Mouse (Mus musculus) embryonic facial prominence, embryonic 14.5 days (tissue): Measurements from ENCODE around the gene Sf3a1. TPM values are rescaled to one million over a fixed set of nuclear protein-coding genes. Genes with fewer than 3 reads are reported as not detected.
"Not testable (repeated sequence)": the region's sequence is repeated elsewhere in the genome, so short reads cannot be mapped to it uniquely, and the experiment has no call there.

Experiments used
- ATAC-seq: fragments of 200-750 bp; cut with Nextera tagmentation; 2 replicates; pipeline ENCODE4 v1.8.0; 2017; ENCODE audit warnings: low read depth, moderate number of reproducible peaks, moderate TSS enrichment
- DNase-seq: peaks from one replicate; pipeline ENCODE4 v3.0.0-alpha.2; 2015; ENCODE audit warnings: low spot score
- H3K27ac ChIP-seq: fragments of 300-500 bp; sonication (generic); replicated peaks from 2 replicates; pipeline ENCODE4 v1.5.1; 2014; ENCODE audit warnings: low read depth, mild to moderate bottlenecking, low read length, moderate library complexity
- H3K27me3 ChIP-seq: fragments of 300-500 bp; sonication (generic); replicated peaks from 2 replicates; pipeline ENCODE4 v1.6.1; 2014; ENCODE audit warnings: low read length; ENCODE audit not compliant: control insufficient read depth, insufficient read depth
- H3K36me3 ChIP-seq: fragments of 300-500 bp; sonication (generic); 2 replicates; pipeline ENCODE4 v1.6.1; 2014; ENCODE audit warnings: low read length, mixed read lengths; ENCODE audit not compliant: control insufficient read depth, insufficient read depth
- H3K4me1 ChIP-seq: fragments of 300-500 bp; sonication (generic); 2 replicates; pipeline ENCODE4 v1.6.1; 2014; ENCODE audit warnings: antibody characterized with exemption, low read length; ENCODE audit not compliant: control insufficient read depth, insufficient read depth
- H3K4me2 ChIP-seq: fragments of 300-500 bp; sonication (generic); 2 replicates; pipeline ENCODE4 v1.6.1; 2014; ENCODE audit warnings: low read depth, mild to moderate bottlenecking, low read length, moderate library complexity, mixed read lengths
- H3K4me3 ChIP-seq: fragments of 300-500 bp; sonication (generic); 2 replicates; pipeline ENCODE4 v1.5.1; 2014; ENCODE audit warnings: low read depth, mild to moderate bottlenecking, low read length
- H3K9ac ChIP-seq: fragments of 300-500 bp; sonication (generic); 2 replicates; pipeline ENCODE4 v1.6.1; 2014; ENCODE audit warnings: low read depth, mild to moderate bottlenecking, low read length, moderate library complexity, mixed read lengths
- H3K9me3 ChIP-seq: fragments of 300-500 bp; sonication (generic); 2 replicates; pipeline ENCODE4 v1.6.1; 2016; ENCODE audit warnings: low read length; ENCODE audit not compliant: control insufficient read depth
- WGBS: fragments of 180-500 bp; shearing (Covaris S2); extraction: QIAGEN DNeasy Blood & Tissue Kit; methylation state at CpG from one replicate; pipeline ENCODE4 v1.1.7; 2014; 5-methylcytosine and 5-hydroxymethylcytosine counted together
- polyA plus RNA-seq: library from polyadenylated mRNA; unstranded; fragments of >200 nt; fragmentation: Nextera tagmentation; extraction: Ambion mirVana; gene quantifications from 2 replicates; pipeline ENCODE4 v1.2.1, GENCODE M21; 2014

Gene Sf3a1
- 51.4 and 54.0 TPM in 2 replicates for polyA plus RNA-seq

- Histone ChIP-seq H3K4me1 (peaks cover 26% of the 10 kb centered on the region), H3K9ac (peak within 1 kb of the TSS; percentile 84), H3K4me3 (peak within 1 kb of the TSS; percentile 93), H3K36me3 (peaks cover 42% of the 10 kb centered on the region), H3K9me3 (no peaks in the 10 kb centered on the region), H3K27me3 (no peaks in the 10 kb centered on the region), H3K4me2 (peak within 1 kb of the TSS; percentile 94), H3K27ac (peak within 1 kb of the TSS; percentile 84)
- peak; percentile 96 for DNase-seq
- peak; percentile 96 for ATAC-seq
- WGBS: 1% methylated on average over 35 of the region's 54 CpGs
Measured at GRCm38 (mm10) chr11:4159808-4160708, at the start of gene Sf3a1, which contains the start of gene Ccdc157. Gene Sf3a1 (plus strand): TSS chr11:4160350. Gene Ccdc157 (minus strand): TSS chr11:4160293.

GRCm38 (mm10) chr11:4112033-4112432 is 48.1 kb upstream of the Sf3a1 start:
- no peaks in the 10 kb centered on the region for H3K9me3 ChIP-seq
- DNase-seq: no peak
- no peak overlapping the region for H3K4me3 ChIP-seq
- no peak overlapping the region for H3K27ac ChIP-seq
- no peak overlapping the region for H3K9ac ChIP-seq
- no peaks in the 10 kb centered on the region for H3K27me3 ChIP-seq
- H3K36me3 ChIP-seq: no peaks in the 10 kb centered on the region
- H3K4me2 ChIP-seq: no peak overlapping the region
- WGBS: 92% methylated on average over 4 of the region's 4 CpGs
- H3K4me1 ChIP-seq: no peaks in the 10 kb centered on the region
- no peak for ATAC-seq

DNA sequence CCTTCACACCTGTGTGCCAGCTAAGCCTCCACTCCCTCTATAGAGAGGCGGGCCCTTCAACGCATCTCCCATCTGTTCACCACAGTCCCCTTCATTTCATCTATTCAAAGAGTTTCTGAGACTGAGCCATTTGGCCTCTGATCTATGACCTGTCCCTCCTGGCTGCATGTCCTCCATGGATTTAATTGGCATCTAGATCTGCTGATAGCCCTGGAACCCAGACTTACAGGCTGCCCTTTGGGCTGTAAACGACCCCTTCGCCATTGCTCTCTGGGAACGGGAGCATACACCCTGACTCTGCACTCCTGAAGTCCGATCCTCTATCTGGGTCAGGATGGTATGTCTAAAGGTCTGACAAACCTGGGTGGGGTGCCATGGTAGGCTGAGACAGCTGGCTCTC is 47.3 kb upstream of the Sf3a1 start:
- DNase-seq (no peak), ATAC-seq (peak; percentile 65; the same call in 1 of the 2 replicates)
- Histone ChIP-seq H3K27me3 (peaks cover 6% of the 10 kb centered on the region; the same call in 1 of the 2 replicates), H3K4me3 (no peak overlapping the region), H3K36me3 (no peaks in the 10 kb centered on the region), H3K4me2 (no peak overlapping the region), H3K9ac (no peak overlapping the region), H3K9me3 (no peaks in the 10 kb centered on the region), H3K27ac (no peak overlapping the region), H3K4me1 (peaks cover 4% of the 10 kb centered on the region)
- 85% methylated on average over 6 of the region's 6 CpGs for WGBS

GRCm38 (mm10) chr11:4113496-4113895 is 46.7 kb upstream of the Sf3a1 start:
- 74% methylated on average over 4 of the region's 4 CpGs for WGBS

DNA sequence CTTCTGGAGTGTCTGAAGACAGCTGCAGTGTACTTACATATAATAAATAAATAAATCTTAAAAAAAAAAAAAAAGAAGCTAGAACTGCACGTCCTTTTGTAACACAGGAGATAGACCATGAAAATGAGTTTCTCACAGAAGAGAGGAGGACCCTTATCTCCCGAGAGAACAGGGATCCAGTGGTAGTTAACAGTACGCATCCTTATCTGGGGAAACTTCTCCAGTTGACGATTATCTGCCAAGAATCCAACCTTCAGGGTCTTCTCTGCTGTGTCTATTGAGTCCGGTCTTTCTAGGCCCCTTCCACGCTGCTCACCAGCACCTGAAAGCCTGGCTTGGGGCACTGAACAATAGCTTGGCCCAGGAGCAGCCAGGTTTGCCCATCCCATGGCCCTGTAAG is 46.2 kb upstream of the Sf3a1 start:
- no peaks in the 10 kb centered on the region for H3K9me3 ChIP-seq
- 75% methylated on average over 6 of the region's 6 CpGs for WGBS
- H3K27me3 ChIP-seq: peaks cover 10% of the 10 kb centered on the region
- no peak overlapping the region for H3K27ac ChIP-seq
- no peak overlapping the region for H3K4me3 ChIP-seq
- no peak overlapping the region for H3K4me2 ChIP-seq
- ATAC-seq (no peak), DNase-seq (no peak)
- H3K4me1 ChIP-seq: peaks cover 6% of the 10 kb centered on the region
- no peak overlapping the region for H3K9ac ChIP-seq
- H3K36me3 ChIP-seq: no peaks in the 10 kb centered on the region

More at GRCm38 (mm10) chr11:4113496-4113895, 46.7 kb upstream of the Sf3a1 start:
- Histone ChIP-seq H3K9me3 (no peaks in the 10 kb centered on the region), H3K9ac (no peak overlapping the region), H3K4me3 (no peak overlapping the region), H3K27me3 (peaks cover 8% of the 10 kb centered on the region), H3K36me3 (no peaks in the 10 kb centered on the region), H3K27ac (no peak overlapping the region), H3K4me1 (peaks cover 6% of the 10 kb centered on the region), H3K4me2 (no peak overlapping the region)
- no peak for ATAC-seq
- no peak for DNase-seq

- DNase-seq, H3K4me1 ChIP-seq, H3K36me3 ChIP-seq, H3K4me3 ChIP-seq, H3K27ac ChIP-seq, ATAC-seq, H3K4me2 ChIP-seq, H3K9ac ChIP-seq, H3K9me3 ChIP-seq: not testable (repeated sequence)
- peaks cover 13% of the 10 kb centered on the region for H3K27me3 ChIP-seq
- 76% methylated on average over 6 of the region's 6 CpGs for WGBS
Measured at GRCm38 (mm10) chr11:4114541-4114940, 45.6 kb upstream of the Sf3a1 start.

GRCm38 (mm10) chr11:4115407-4115806 is 44.7 kb upstream of the Sf3a1 start:
- Histone ChIP-seq H3K9ac (no peak overlapping the region), H3K27ac (no peak overlapping the region), H3K36me3 (no peaks in the 10 kb centered on the region), H3K4me1 (peaks cover 6% of the 10 kb centered on the region), H3K4me3 (no peak overlapping the region), H3K4me2 (no peak overlapping the region), H3K27me3 (peaks cover 13% of the 10 kb centered on the region), H3K9me3 (no peaks in the 10 kb centered on the region)
- no peak for ATAC-seq
- 84% methylated on average over 4 of the region's 4 CpGs for WGBS
- no peak for DNase-seq

DNA sequence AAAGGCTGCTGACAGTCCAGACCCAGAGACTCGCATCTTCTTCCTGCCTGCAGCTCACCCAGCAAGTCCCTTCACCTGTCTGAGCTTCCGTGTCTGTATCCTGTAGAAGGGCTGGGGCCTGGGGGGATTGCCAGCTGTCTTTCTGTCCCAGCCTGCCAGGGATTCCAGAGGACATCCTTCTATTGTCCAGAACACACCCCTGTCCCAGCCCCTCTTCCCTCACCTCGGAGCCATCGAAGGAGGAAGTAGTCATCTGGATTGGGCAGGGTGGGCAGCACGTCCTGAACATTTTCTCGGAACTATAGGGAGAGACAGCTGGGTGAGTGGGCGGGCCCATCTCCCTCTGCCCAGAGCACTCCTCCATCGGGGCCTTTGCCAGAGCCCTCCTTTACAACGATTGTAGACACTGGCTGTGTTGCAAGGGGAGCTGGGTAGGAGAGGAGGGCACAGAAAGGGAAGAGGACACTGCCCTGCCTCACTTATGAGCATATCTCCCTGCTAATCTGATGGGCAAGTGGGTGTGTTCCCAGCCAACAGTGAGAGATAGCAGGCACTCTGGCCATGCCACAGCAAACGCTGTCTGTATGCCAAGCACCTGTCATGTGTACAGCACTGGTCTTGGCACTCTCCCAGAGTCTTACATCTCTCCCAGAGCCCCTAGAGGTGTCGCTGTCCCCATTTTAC is 43.5 kb upstream of the Sf3a1 start:
- H3K27ac ChIP-seq: no peak overlapping the region
- H3K4me3 ChIP-seq: no peak overlapping the region
- no peaks in the 10 kb centered on the region for H3K9me3 ChIP-seq
- H3K4me1 ChIP-seq: peaks cover 6% of the 10 kb centered on the region
- peaks cover 13% of the 10 kb centered on the region for H3K27me3 ChIP-seq
- H3K4me2 ChIP-seq: no peak overlapping the region; the same call in 1 of the 2 replicates
- ATAC-seq (no peak), DNase-seq (no peak)
- H3K9ac ChIP-seq: no peak overlapping the region
- 46% methylated on average over 11 of the region's 11 CpGs for WGBS
- H3K36me3 ChIP-seq: no peaks in the 10 kb centered on the region
